Mouse (Mus musculus) cortical plate, adult 2 months (tissue): ENCODE results near the gene Tas2r134.

ENCODE experiments used
- CTCF ChIP-seq: fragments of 200-500 bp; IDR thresholded peaks from 2 replicates; pipeline ENCODE4 v1.5.1; 2011; ENCODE audit warnings: mild to moderate bottlenecking, control low read depth, low read length; ENCODE audit not compliant: insufficient read depth; ENCODE audit errors: extremely low read depth
- POLR2A ChIP-seq: fragments of 200-500 bp; IDR thresholded peaks from 2 replicates; pipeline ENCODE4 v1.6.1; 2011; ENCODE audit warnings: mild to moderate bottlenecking, low read length, control low read depth; ENCODE audit not compliant: insufficient read depth; ENCODE audit errors: extremely low read depth

DNA sequence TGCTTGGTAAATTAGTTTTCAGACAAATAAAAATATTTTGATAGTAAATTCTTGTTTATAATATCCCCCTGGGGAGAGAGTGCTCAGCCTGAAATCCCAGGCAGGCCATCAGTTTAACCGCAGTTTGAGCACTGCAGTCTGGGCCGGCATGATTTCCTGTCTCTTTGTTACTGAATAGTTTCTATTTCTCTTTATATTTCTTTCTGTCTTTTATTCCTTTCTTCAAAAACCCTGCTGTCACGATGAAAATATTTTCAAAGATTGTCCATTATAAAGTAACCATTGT, 27.2 kb upstream of the Tas2r134 start:
- TF ChIP-seq CTCF (no peak), POLR2A (no peak)
